Mouse (Mus musculus) liver, embryonic 14.5 days (tissue): ENCODE measurements around the gene Pnrc1. TPM values are rescaled to one million over a fixed set of nuclear protein-coding genes. Genes with fewer than 3 reads are reported as not detected.
"Not testable (repeated sequence)": the region's sequence is repeated elsewhere in the genome, so short reads cannot be mapped to it uniquely, and the experiment has no call there.

ENCODE experiments used
- ATAC-seq: fragments of 200-750 bp; cut with Nextera tagmentation; 2 replicates; pipeline ENCODE4 v1.8.0; 2017; ENCODE audit warnings: moderate number of reproducible peaks, mild to moderate bottlenecking, moderate library complexity; ENCODE audit not compliant: insufficient read depth
- DNase-seq, 3 experiments: peaks; one replicate each; pipeline ENCODE4 v3.0.0-alpha.2; 2012 to 2013; ENCODE audit warnings: low read depth in 3 of 3, low spot score in 3 of 3
- H3K27ac ChIP-seq: fragments of 300-500 bp; sonication (generic); 2 replicates; pipeline ENCODE4 v1.5.1; 2014; ENCODE audit warnings: moderate library complexity, mild to moderate bottlenecking, control low read depth, inconsistent platforms
- H3K27me3 ChIP-seq: fragments of 300-500 bp; sonication (generic); 2 replicates; pipeline ENCODE4 v1.6.1; 2014; ENCODE audit warnings: mild to moderate bottlenecking, low read length, moderate library complexity; ENCODE audit not compliant: control insufficient read depth, insufficient read depth
- H3K36me3 ChIP-seq: fragments of 300-500 bp; sonication (generic); replicated peaks from 2 replicates; pipeline ENCODE4 v1.6.1; 2014; ENCODE audit warnings: low read depth; ENCODE audit not compliant: control insufficient read depth, insufficient read depth
- H3K4me1 ChIP-seq, 2 experiments: fragments of 200-500 bp in 1 of 2; fragments of 300-500 bp in 1 of 2; sonication (generic) in 1 of 2; replicated peaks; 2 replicates each; pipeline ENCODE4 v1.6.1; 2012 to 2014; ENCODE audit warnings: antibody characterized with exemption in 1 of 2, inconsistent platforms in 1 of 2, low read length in 1 of 2; ENCODE audit not compliant: control insufficient read depth in 2 of 2, insufficient read depth in 2 of 2
- H3K4me2 ChIP-seq: fragments of 300-500 bp; sonication (generic); 2 replicates; pipeline ENCODE4 v1.6.1; 2014; ENCODE audit warnings: low read depth, mild to moderate bottlenecking, control low read depth, moderate library complexity
- H3K4me3 ChIP-seq, 2 experiments: fragments of 200-500 bp in 1 of 2; fragments of 300-500 bp in 1 of 2; sonication (generic) in 1 of 2; 2 replicates each; pipeline ENCODE4 v1.5.1; 2012 to 2014; ENCODE audit warnings: low read depth in 2 of 2, low read length in 2 of 2, mild to moderate bottlenecking in 2 of 2, control low read depth in 1 of 2, inconsistent platforms in 1 of 2, moderate library complexity in 1 of 2; ENCODE audit not compliant: insufficient read depth in 1 of 2
- H3K9ac ChIP-seq: fragments of 300-500 bp; sonication (generic); replicated peaks from 2 replicates; pipeline ENCODE4 v1.6.1; 2014; ENCODE audit warnings: mild to moderate bottlenecking, control low read depth, moderate library complexity
- H3K9me3 ChIP-seq: fragments of 300-500 bp; sonication (generic); 2 replicates; pipeline ENCODE4 v1.6.1; 2016; ENCODE audit warnings: low read length, mixed read lengths; ENCODE audit not compliant: control insufficient read depth
- CTCF ChIP-seq: IDR thresholded peaks from 2 replicates; pipeline ENCODE4 v1.5.1; 2016; ENCODE audit warnings: antibody characterized with exemption, low read depth, control low read depth
- EP300 ChIP-seq: IDR thresholded peaks from 2 replicates; pipeline ENCODE4 v1.6.1; 2016; ENCODE audit warnings: antibody characterized with exemption, low read depth
- WGBS: fragments of 180-500 bp; shearing (Covaris S2); extraction: QIAGEN DNeasy Blood & Tissue Kit; methylation state at CpG from one replicate; pipeline ENCODE4 v1.1.7; 2014; ENCODE audit not compliant: insufficient replicate concordance; 5-methylcytosine and 5-hydroxymethylcytosine counted together
- polyA plus RNA-seq, 2 experiments: library from polyadenylated mRNA; depleted of rRNA in 1 of 2; stranded (reverse) in 1 of 2; unstranded in 1 of 2; fragments of >200 nt; fragmentation: Nextera tagmentation in 1 of 2; extraction: Ambion mirVana in 1 of 2; gene quantifications; 2 replicates each; pipeline versions ENCODE4 v1.2.1 to v1.2.3; 2012 to 2014

Gene Pnrc1
- polyA plus RNA-seq (2012; rRNA removed) (11.3 and 17.8 TPM in 2 replicates), polyA plus RNA-seq (2014; fragmentation: Nextera tagmentation; extraction: Ambion mirVana) (30.9 and 37.4 TPM in 2 replicates)

GRCm38 (mm10) chr4:33290002-33290401, at the start of gene Pnrc1:
Pnrc1 (minus strand) TSS chr4:33290163.
- 31% methylated on average over 3 of the region's 3 CpGs for WGBS
- no peaks in the 10 kb centered on the region for H3K36me3 ChIP-seq

GRCm38 (mm10) chr4:33337999-33338398, 48.0 kb upstream of the Pnrc1 start:
- H3K9ac ChIP-seq = no peak overlapping the region
- H3K4me3 ChIP-seq = no peak overlapping the region
- H3K4me2 ChIP-seq = no peak overlapping the region
- ATAC-seq (peak; percentile 74), DNase-seq (peak; percentile 54 to 64 (median 61))
- H3K27me3 ChIP-seq = no peaks in the 10 kb centered on the region
- WGBS = 81% methylated on average over 1 of the region's 1 CpGs
- peaks cover 19% of the 10 kb centered on the region for H3K36me3 ChIP-seq
- H3K4me1 ChIP-seq = peaks cover 6 to 10% of the 10 kb centered on the region in 2 experiments; a peak in 2 of 4 replicates
- no peaks in the 10 kb centered on the region for H3K9me3 ChIP-seq
- H3K27ac ChIP-seq = peak overlapping the region; percentile 57
- peak; percentile 32; the same call in 1 of the 2 replicates for TF ChIP-seq EP300
- TF ChIP-seq CTCF = no peak

More at GRCm38 (mm10) chr4:33290002-33290401, at the start of gene Pnrc1:
- no peaks in the 10 kb centered on the region for H3K27me3 ChIP-seq
- no peak within 1 kb of the TSS for H3K4me2 ChIP-seq
- no peak for ATAC-seq
- H3K4me3 ChIP-seq = no peak within 1 kb of the TSS
- no peak within 1 kb of the TSS for H3K27ac ChIP-seq
- H3K4me1 ChIP-seq = no peaks in the 10 kb centered on the region
- H3K9ac ChIP-seq = no peak within 1 kb of the TSS
- TF ChIP-seq EP300 (no peak), CTCF (no peak)
- H3K9me3 ChIP-seq = no peaks in the 10 kb centered on the region
- no peak for DNase-seq

GRCm38 (mm10) chr4:33332956-33333455, 43.0 kb upstream of the Pnrc1 start:
- H3K9me3 ChIP-seq = no peaks in the 10 kb centered on the region
- H3K4me3 ChIP-seq = no peak overlapping the region
- WGBS = 76% methylated on average over 1 of the region's 1 CpGs
- H3K4me2 ChIP-seq = no peak overlapping the region
- H3K27ac ChIP-seq = no peak overlapping the region
- H3K4me1 ChIP-seq = peaks cover 3 to 6% of the 10 kb centered on the region in 2 experiments; a peak in 2 of 4 replicates
- TF ChIP-seq CTCF = no peak
- no peak for TF ChIP-seq EP300
- H3K9ac ChIP-seq = no peak overlapping the region
- no peak for DNase-seq
- peaks cover 18% of the 10 kb centered on the region for H3K36me3 ChIP-seq
- no peak for ATAC-seq
- H3K27me3 ChIP-seq = no peaks in the 10 kb centered on the region

GRCm38 (mm10) chr4:33331147-33331546, 41.2 kb upstream of the Pnrc1 start:
- Histone ChIP-seq H3K4me2 (no peak overlapping the region), H3K9me3 (no peaks in the 10 kb centered on the region), H3K36me3 (peaks cover 21% of the 10 kb centered on the region), H3K4me1 (peaks cover 0 to 4% of the 10 kb centered on the region in 2 experiments; a peak in 1 of 4 replicates), H3K9ac (no peak overlapping the region), H3K27ac (no peak overlapping the region), H3K27me3 (no peaks in the 10 kb centered on the region), H3K4me3 (no peak overlapping the region)
- WGBS = 49% methylated on average over 4 of the region's 4 CpGs
- TF ChIP-seq EP300 = no peak
- no peak for TF ChIP-seq CTCF
- DNase-seq = peak in 1 of 3 experiments; percentile 20
- no peak for ATAC-seq

GRCm38 (mm10) chr4:33315840-33316239, 25.9 kb upstream of the Pnrc1 start:
- TF ChIP-seq CTCF (no peak), EP300 (no peak)
- Histone ChIP-seq H3K4me1 (peaks cover 6 to 8% of the 10 kb centered on the region in 2 experiments; a peak in 3 of 4 replicates), H3K9me3 (no peaks in the 10 kb centered on the region), H3K36me3 (no peaks in the 10 kb centered on the region), H3K27me3 (no peaks in the 10 kb centered on the region), H3K9ac (no peak overlapping the region), H3K4me3 (no peak overlapping the region), H3K4me2 (no peak overlapping the region), H3K27ac (no peak overlapping the region)
- WGBS = 44% methylated on average over 5 of the region's 5 CpGs
- no peak for ATAC-seq
- DNase-seq = no peak

- DNase-seq, H3K4me2 ChIP-seq, ATAC-seq, H3K4me3 ChIP-seq, H3K36me3 ChIP-seq, H3K27ac ChIP-seq, H3K9me3 ChIP-seq, H3K27me3 ChIP-seq, H3K9ac ChIP-seq: not testable (repeated sequence)
- 91% methylated on average over 6 of the region's 8 CpGs for WGBS
- peaks cover 10 to 12% of the 10 kb centered on the region in 2 experiments for H3K4me1 ChIP-seq
Observed at GRCm38 (mm10) chr4:33314150-33314549, 24.2 kb upstream of the Pnrc1 start.
